Mouse (Mus musculus) thymus, adult 2 months (tissue): ENCODE data around the gene Olfml1. TPM values are rescaled to one million over a fixed set of nuclear protein-coding genes. Genes with fewer than 3 reads are reported as not detected.

Source experiments
- DNase-seq: peaks from one replicate; pipeline ENCODE4 v3.0.0; 2021
- H3K27ac ChIP-seq: fragments of 200-500 bp; 2 replicates; pipeline ENCODE4 v1.5.1; 2012; ENCODE audit warnings: low read length, control low read depth; ENCODE audit not compliant: control insufficient read depth, insufficient read depth
- H3K27me3 ChIP-seq: fragments of 200-500 bp; 2 replicates; pipeline ENCODE4 v1.6.1; 2012; ENCODE audit warnings: mild to moderate bottlenecking, low read length, moderate library complexity, mixed read lengths; ENCODE audit not compliant: control insufficient read depth, insufficient read depth
- H3K36me3 ChIP-seq: fragments of 200-500 bp; 2 replicates; pipeline ENCODE4 v1.6.1; 2012; ENCODE audit warnings: mild to moderate bottlenecking, low read length, moderate library complexity; ENCODE audit not compliant: control insufficient read depth, insufficient read depth
- H3K4me1 ChIP-seq: fragments of 200-500 bp; replicated peaks from 2 replicates; pipeline ENCODE4 v1.6.1; 2012; ENCODE audit warnings: low read length; ENCODE audit not compliant: control insufficient read depth, insufficient read depth
- H3K4me3 ChIP-seq: fragments of 200-500 bp; 2 replicates; pipeline ENCODE4 v1.5.1; 2012; ENCODE audit warnings: mild to moderate bottlenecking, low read length, control low read depth, moderate library complexity; ENCODE audit not compliant: control insufficient read depth, insufficient read depth
- CTCF ChIP-seq: fragments of 200-500 bp; IDR thresholded peaks from 2 replicates; pipeline ENCODE4 v1.5.1; 2012; ENCODE audit warnings: mild to moderate bottlenecking, control low read depth, low read length, moderate library complexity, borderline replicate concordance; ENCODE audit not compliant: control insufficient read depth, poor library complexity, insufficient read depth; ENCODE audit errors: extremely low read depth
- POLR2A ChIP-seq: fragments of 200-500 bp; IDR thresholded peaks from 2 replicates; pipeline ENCODE4 v1.6.1; 2012; ENCODE audit warnings: mild to moderate bottlenecking, low read length, control low read depth, moderate library complexity; ENCODE audit not compliant: control insufficient read depth, poor library complexity, insufficient read depth; ENCODE audit errors: extremely low read depth
- WGBS: fragments of 180-500 bp; shearing (Covaris S2); methylation state at CpG from one replicate; pipeline ENCODE4 v1.1.7; 2018; 5-methylcytosine and 5-hydroxymethylcytosine counted together
- polyA plus RNA-seq: library from polyadenylated mRNA; depleted of rRNA; stranded (reverse); fragments of >200 nt; gene quantifications from 2 replicates; pipeline ENCODE4 v1.2.3, GENCODE M21; 2012

Olfml1 gene
- polyA plus RNA-seq, 1 experiment: 4.2 TPM

DNA sequence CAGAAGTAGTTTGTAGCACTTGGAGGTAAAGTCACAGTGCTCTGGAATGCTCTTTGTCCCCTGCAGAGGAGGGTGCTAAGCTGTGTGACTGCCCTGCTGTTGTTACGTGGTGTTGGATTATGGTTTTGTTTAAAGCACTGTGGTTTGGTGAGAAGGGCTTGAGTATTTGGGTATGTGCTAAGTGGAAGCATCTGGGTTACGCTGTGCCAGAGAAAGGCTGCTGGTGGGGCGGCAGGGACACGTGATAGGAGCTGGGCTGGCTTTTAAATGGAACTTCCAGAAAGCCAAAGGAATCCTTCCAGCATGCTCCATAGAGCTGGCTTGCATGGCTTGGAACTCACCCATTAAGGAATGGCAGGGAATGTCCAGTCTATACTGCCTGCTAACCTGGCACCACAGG lies 52.0 kb downstream of the Olfml1 start:
- DNase-seq: no peak
- 51% methylated on average over 4 of the region's 4 CpGs for WGBS
- Histone ChIP-seq H3K4me3 (no peak overlapping the region), H3K27me3 (no peaks in the 10 kb centered on the region), H3K27ac (no peak overlapping the region), H3K4me1 (no peaks in the 10 kb centered on the region), H3K36me3 (no peaks in the 10 kb centered on the region)
- TF ChIP-seq CTCF (no peak), POLR2A (no peak)

DNA sequence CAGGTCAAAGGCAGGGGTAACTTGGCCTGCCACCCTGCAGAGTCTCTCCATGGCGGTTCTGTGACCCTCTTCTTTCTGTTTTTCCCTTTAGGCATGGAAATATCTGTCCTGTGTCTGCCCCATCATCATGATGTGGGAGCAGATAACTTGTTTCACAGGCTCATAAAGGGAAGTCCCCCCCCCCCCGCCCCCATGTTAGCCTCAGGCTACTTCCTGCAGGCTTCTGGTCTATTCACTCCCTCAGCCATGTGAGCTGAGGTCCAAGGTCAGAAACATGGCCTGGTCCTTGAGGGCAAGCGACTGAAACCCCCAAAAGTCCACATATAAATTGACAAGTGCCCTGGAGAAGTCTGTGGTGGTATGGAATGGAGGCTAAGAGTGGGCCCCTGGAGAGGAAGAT lies 52.9 kb downstream of the Olfml1 start:
- Histone ChIP-seq H3K4me3 (no peak overlapping the region), H3K27ac (no peak overlapping the region), H3K27me3 (no peaks in the 10 kb centered on the region), H3K4me1 (no peaks in the 10 kb centered on the region), H3K36me3 (no peaks in the 10 kb centered on the region)
- 40% methylated on average over 3 of the region's 3 CpGs for WGBS
- no peak for DNase-seq
- no peak for TF ChIP-seq POLR2A
- no peak for TF ChIP-seq CTCF

DNA sequence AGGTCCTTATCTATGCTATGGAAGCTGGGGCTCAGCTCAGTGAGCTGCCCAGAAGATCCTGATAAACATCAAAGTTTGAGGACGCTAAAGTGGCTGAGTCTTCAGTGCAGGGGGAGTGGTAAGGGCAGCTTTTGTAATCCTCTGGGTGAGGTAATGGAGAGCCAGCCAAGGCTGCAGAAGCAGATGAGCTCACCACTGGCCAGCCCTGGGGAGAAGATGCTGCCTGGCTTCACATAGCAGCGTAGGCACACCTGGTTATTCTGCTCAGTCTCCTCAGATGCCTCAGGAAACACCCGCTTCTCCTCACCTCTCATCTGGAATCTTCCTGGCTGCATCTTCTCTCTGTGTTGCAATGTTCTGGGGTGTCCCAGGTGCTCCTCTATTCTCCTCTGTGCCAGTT lies 57.2 kb downstream of the Olfml1 start:
- H3K27ac ChIP-seq: no peak overlapping the region
- no peak overlapping the region for H3K4me3 ChIP-seq
- H3K27me3 ChIP-seq: no peaks in the 10 kb centered on the region
- no peaks in the 10 kb centered on the region for H3K36me3 ChIP-seq
- WGBS: 79% methylated on average over 3 of the region's 3 CpGs
- H3K4me1 ChIP-seq: no peaks in the 10 kb centered on the region
- no peak for DNase-seq
- TF ChIP-seq POLR2A: no peak
- no peak for TF ChIP-seq CTCF

DNA sequence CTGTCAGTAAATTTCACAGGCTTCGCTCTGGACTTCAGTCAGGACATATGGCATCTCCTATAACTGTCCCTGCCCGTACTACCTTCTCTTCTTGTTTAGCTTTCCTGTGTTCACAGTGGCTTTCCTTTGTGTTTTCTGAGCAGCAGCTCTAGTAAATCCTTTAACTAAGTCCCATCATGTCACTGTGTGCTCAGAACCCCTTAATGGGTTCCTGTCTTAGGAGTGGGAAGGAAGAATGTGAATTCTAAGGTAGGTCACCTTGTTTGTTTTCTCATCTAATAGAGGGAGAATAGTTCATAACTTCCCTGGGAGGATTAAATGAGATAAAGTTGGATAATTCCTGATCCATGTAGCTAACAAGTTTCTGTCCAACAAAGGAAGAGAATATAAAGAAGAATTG lies 57.8 kb downstream of the Olfml1 start, which contains the start of gene 5330417H12Rik:
TSS of gene 5330417H12Rik (minus strand) at position 101 of the 400 bp plus-strand sequence.
- TF ChIP-seq POLR2A: no peak
- TF ChIP-seq CTCF: no peak
- Histone ChIP-seq H3K4me1 (no peaks in the 10 kb centered on the region), H3K4me3 (no peak within 1 kb of the TSS), H3K27me3 (no peaks in the 10 kb centered on the region), H3K36me3 (no peaks in the 10 kb centered on the region), H3K27ac (no peak within 1 kb of the TSS)
- 89% methylated on average over 2 of the region's 2 CpGs for WGBS
- no peak for DNase-seq

DNA sequence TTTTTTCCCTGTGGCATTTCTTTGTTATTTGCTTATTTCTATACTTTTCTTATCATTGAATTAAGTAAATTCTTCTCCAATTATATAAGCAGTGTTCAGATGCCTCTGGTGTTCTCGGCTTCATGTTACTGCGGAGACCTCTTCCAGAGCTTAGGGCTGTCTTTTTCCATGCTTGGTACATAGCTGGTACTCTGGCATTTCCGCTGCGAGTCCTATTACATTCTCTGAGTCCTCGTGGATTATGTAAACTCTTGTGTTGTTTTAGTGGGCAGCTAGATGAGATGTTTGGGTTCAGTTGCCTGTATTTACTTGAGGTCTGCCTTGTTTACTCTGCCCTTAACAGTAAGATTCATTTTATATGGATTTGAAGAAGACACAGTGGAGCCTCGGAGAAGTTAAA lies 58.5 kb downstream of the Olfml1 start:
- Histone ChIP-seq H3K27me3 (no peaks in the 10 kb centered on the region), H3K4me1 (no peaks in the 10 kb centered on the region), H3K36me3 (no peaks in the 10 kb centered on the region), H3K27ac (no peak overlapping the region), H3K4me3 (no peak overlapping the region)
- TF ChIP-seq POLR2A (no peak), CTCF (no peak)
- DNase-seq: no peak
- WGBS: 94% methylated on average over 6 of the region's 6 CpGs

DNA sequence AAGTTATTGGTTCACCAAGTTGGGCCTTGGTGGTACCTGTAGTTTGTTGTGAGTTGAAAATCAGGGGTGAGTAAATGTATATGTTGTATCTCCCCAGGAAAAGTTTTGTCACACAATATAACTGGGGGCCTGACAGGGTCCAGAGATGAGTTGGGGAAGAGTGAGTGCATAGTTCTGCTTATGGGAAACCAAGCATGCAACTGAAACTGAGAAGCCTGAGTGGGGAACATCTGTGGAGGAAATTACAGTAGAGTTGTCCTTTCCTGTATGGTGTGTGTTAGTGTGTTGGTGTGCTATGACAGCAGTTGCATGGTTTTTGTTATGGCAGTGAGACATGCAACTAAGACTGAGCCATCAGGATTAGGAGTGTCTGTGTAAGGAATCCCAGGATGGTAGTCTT lies 61.1 kb downstream of the Olfml1 start:
- Histone ChIP-seq H3K27me3 (no peaks in the 10 kb centered on the region), H3K27ac (no peak overlapping the region), H3K4me1 (no peaks in the 10 kb centered on the region), H3K36me3 (no peaks in the 10 kb centered on the region), H3K4me3 (no peak overlapping the region)
- DNase-seq: no peak
- no peak for TF ChIP-seq POLR2A
- TF ChIP-seq CTCF: no peak

DNA sequence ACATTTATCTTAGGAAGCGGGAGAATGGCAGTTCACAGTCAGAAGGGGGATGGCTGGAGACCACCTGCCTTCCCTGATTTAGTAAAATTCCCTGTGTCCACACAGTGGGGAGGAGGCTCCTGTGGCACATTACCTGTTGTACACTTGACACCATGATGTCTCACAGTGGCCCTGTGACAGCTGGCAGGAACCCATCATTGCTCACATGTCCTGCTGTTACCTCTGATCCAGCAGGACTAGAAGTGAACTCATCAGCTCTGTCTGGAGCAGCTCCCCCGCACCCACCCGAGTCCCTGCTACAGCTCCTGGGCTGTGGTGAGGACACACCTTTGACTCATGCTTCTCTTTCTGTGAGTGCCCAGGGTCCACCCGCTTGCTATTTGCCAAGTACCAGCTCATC lies 66.0 kb downstream of the Olfml1 start:
- Histone ChIP-seq H3K4me3 (no peak overlapping the region), H3K27ac (no peak overlapping the region), H3K4me1 (no peaks in the 10 kb centered on the region), H3K27me3 (no peaks in the 10 kb centered on the region), H3K36me3 (no peaks in the 10 kb centered on the region)
- no peak for TF ChIP-seq POLR2A
- TF ChIP-seq CTCF: no peak
- WGBS: 96% methylated on average over 4 of the region's 4 CpGs
- DNase-seq: no peak
